Mouse (Mus musculus) large intestine, adult 2 months (tissue): ENCODE measurements around the gene Ank3. TPM values are rescaled to one million over a fixed set of nuclear protein-coding genes. Genes with fewer than 3 reads are reported as not detected.

Experiments
- DNase-seq: peaks from one replicate; pipeline ENCODE4 v3.0.0-alpha.2; 2012; ENCODE audit warnings: low read depth, low spot score
- WGBS: fragments of 180-500 bp; shearing (Covaris S2); methylation state at CpG from one replicate; pipeline ENCODE4 v1.1.7; 2018; 5-methylcytosine and 5-hydroxymethylcytosine counted together
- polyA plus RNA-seq: library from polyadenylated mRNA; depleted of rRNA; stranded (reverse); fragments of >200 nt; gene quantifications from 2 replicates; pipeline ENCODE4 v1.2.3, GENCODE M21; 2012

Gene Ank3
- polyA plus RNA-seq, 1 experiment = 5.1 TPM

DNA sequence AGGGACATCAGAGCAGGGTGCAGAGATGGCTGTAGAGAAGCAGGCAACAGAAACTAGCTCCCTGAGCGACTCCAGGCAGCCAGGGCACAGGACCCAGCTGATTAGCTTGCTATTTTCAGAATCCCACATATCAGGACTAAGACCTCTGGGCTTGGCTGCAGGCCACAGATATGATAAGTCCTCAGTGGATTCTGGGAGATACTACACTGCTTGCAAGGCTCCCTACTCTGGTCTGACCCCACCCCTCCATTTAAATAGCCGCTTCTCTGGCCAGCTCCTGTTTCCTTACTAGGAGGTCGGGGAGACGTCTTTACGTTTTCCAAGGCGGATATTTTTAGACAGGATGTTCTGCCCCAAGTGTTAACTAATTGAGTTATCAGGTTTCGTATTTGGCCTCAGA, 386.7 kb downstream of the Ank3 start:
- no peak for DNase-seq
- 49% methylated on average over 7 of the region's 7 CpGs for WGBS

DNA sequence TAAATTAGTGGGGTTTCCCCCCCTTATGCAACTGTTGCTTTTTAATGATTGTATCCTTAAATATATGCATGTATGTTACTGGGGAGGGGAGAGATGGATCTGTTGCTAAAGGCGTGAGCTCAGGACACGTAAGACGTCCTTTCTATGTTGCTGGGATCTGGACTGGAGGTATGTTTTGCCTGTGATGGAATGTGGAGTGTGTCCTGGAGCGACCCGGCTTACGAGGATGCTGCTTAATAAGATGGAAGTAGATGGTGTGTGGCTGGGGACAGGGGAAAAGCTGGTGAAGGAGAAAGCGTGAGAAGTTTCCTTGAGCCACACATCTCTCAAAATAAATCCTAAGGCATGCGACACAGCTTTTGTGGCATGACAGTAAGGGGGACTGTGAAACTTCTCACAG, 387.1 kb downstream of the Ank3 start:
- DNase-seq = no peak
- WGBS = 79% methylated on average over 8 of the region's 8 CpGs

DNA sequence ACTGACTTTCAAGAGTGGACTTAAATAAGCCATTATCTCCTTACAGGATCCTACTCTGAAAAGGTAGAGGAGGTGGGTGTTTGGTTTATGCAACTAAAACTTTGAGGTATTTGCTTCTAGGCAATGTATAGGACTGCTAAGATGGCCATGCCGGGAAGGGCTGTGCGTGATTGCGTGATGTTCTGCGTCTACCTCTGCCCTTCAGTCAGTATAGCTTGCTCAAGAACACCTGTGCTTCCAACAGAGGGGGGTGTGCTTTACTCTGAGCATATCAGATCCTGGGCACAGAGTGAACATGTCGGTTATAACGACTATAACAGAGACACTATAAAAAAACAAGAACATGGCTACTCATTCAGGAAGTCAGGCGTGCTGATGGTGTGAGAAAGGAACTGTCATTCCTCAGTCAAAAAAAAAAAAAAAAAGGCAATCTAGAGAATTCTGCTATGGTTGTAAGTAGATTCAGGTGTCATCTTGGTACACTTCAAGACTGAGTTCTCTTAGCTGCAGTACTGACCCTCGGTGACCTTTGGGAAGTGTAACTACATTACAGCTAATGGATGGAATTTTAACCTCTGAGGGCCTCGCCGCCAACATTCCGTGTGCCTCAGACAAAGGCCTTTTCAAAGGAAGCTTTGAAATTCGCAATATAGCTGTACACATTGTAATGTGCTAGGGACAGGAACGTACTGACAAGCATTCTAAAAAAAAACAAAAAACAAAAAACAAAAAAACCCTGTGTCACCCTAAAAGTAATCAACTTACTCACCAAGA, 387.8 kb downstream of the Ank3 start:
- WGBS = 64% methylated on average over 13 of the region's 13 CpGs
- DNase-seq = no peak

DNA sequence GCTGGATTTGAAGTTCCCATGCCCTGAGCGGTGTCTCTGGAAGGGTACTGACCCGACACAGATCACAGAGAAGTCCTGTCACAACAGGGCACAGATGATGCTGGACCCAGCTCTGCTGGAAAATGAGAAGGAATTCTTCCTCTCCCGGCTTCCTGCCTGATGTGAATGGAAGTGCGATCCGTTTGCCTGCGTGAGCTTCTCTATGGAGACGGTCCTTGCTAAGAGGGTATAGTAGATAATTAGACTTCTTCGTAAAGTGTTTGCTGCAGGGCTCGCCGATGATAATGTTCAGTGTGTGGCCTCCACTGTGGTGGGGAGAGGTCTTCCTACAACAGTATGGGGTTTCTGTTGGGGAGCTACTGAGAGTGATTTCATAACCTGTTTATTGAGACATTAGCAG, 388.8 kb downstream of the Ank3 start:
- 52% methylated on average over 10 of the region's 10 CpGs for WGBS
- no peak for DNase-seq

DNA sequence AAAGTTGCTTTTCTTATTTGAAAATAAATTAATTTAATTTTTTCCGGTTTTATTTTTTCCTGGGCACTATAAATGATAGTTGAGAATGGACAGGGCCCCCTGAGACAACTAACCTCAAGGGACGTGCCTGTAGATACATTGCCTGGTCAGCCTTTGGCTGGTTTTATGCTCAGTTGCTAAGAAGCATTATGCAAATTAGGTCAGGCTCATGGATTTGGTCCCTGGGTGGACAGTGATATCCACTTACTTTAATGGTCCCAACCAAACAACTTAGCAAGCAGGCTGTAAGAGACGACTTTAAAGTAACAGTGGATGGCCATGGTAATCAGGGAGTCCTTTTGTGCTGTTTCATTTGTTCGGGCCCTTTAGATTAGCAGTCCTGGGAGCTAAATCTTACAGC, 392.0 kb downstream of the Ank3 start:
- no peak for DNase-seq
- 78% methylated on average over 4 of the region's 4 CpGs for WGBS

DNA sequence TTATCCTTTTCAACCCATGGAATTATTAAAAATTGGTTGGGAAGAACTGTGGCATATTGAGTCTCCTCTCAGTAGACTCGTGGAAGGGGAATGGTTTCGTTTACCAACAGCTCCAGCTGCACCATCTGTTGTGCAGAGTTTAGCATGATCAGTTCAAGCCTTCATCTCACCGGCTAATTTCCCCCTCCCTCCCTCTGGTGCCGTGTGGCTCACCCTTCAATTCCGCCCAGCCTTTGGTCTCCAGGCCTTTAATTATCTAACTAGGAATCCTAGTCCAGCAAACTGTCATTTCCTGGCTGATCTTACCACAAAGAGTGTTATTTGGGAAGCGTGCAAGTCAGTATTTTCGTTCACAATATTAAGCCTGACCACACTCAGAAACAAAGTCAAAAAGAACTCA, 393.4 kb downstream of the Ank3 start:
- no peak for DNase-seq
- WGBS = 67% methylated on average over 7 of the region's 7 CpGs

DNA sequence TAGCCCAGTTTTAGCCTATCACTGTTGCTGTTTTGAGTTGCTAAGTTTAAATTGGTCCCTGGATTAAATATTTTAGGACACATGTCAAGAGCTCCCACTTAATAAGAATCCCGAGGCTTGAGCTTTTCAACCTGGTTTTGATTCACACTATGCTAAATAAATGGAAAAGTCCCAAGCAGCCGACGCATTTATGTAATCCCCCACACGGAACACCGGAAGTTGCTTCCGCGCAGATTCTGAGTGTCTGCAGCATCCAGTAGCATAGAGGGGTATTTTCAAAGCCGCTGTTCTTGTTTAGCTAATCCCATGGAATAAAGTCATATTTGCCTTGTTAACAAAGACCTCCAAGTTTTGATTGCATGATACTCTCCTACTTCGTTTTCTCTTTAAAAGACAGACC, 393.8 kb downstream of the Ank3 start:
- 77% methylated on average over 9 of the region's 9 CpGs for WGBS
- DNase-seq = no peak

DNA sequence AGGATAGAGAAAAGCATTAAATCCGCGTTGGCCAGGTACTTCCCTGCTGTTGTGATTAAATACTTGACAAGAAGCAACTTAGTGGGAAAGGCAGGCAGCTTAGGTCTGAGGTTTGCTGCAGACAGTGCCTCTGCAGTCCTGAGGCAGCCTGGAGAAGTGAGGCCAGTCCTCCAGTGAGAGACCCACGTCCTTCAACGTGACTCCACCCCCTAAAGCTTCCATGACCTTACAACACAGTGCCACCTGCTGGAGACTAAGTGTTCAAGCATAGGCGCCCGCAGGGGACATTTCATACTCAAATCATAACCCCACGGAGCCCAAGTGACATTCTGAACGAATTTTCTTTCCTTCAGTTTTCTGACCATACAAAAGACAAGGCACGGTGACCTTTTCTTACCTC, 394.5 kb downstream of the Ank3 start:
- DNase-seq = peak; percentile 21
- WGBS = 38% methylated on average over 9 of the region's 9 CpGs

DNA sequence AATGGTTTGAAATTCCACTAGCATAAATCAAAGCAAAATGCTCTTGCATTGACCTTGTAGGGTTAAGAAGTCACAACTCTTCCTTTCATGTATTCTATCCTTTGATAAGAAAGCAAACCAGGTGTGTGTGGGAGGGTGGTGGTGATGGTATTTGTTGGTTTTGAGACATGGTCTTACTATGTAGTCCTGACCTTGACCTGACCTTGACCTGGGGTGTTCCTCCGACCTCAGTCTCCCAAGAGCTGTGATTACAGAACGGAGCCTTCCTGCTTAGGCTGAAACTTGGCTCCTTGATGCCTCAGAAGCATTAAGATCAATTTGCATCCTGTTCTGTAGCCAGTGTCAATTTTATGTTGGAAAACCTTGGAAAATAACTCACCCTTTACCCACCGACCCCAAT, 397.1 kb downstream of the Ank3 start:
- no peak for DNase-seq
- 77% methylated on average over 3 of the region's 3 CpGs for WGBS

DNA sequence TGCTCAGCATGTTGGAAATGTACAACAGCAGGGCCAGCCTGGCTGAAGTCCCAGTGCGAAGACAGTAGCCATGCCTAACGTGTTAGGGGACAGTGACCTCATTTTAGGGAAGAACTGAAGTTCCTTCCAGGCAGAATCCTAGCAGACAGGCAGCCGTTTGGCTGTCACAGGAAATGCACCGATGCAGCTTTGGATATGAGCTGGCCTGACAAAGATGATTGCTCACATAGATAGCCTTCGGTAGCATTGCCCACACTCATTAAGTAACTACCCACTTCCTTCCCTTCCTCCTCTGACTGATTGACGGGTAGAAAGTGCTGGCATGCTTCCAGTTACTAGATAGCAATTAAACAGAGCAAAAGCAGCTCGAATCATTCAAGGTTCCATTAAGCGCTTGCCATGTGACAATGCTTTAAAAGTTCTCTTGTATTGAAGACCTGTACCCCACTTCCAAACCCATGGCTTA, 397.9 kb downstream of the Ank3 start:
- whole genome bisulfite sequencing = 42% methylated on average over 8 of the region's 8 CpGs
- DNase-seq = no peak

DNA sequence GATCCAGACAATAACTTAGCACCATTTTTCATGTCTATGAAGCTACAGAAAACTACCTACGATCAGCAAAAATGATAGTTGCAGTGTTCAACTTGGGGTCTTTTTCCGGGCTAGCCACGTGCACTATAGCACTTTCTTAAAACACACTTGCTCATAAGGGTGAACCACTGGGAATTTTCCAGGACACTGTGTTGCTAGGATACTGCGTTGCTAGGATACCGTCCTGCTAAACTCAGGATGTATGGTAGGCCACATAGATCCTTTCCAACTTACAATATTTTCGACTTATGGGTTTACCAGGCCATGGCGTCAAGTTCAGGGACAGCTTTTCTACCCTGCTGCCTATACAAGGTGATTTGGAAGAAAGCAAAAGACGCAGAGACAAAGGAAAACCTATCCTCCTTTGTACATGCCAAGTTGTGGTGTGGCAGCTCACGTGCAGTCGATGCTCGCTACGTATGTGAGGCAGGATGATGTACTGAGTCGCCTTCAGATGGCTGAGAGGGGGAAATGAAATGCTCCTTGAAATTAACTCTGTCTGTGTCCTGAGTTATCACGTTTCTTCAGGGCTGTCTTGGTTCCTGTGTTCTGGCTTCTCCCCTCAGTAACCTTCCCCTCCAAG, 404.7 kb downstream of the Ank3 start:
- DNase-seq = no peak
- 90% methylated on average over 14 of the region's 14 CpGs for WGBS

DNA sequence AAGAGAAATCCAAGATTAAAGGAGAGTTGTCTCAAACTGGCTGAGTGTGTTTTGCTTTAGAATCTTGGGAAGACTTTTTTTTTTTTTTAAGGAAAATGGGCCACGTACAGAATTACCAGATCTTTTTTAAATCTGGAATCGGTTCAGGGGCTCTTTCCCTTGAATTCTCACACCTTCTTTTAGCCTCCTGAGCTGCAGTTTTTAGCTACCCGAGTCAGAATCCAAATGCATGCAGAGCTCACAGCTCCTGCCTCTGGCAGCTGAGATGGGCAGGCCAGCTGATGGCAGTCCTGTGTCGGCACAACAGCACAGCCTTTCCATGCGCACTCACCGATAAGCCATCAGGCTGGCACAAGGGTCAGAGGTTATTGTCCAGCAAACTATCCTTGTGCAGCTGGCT, 406.0 kb downstream of the Ank3 start:
- DNase-seq = no peak
- 68% methylated on average over 6 of the region's 6 CpGs for WGBS

DNA sequence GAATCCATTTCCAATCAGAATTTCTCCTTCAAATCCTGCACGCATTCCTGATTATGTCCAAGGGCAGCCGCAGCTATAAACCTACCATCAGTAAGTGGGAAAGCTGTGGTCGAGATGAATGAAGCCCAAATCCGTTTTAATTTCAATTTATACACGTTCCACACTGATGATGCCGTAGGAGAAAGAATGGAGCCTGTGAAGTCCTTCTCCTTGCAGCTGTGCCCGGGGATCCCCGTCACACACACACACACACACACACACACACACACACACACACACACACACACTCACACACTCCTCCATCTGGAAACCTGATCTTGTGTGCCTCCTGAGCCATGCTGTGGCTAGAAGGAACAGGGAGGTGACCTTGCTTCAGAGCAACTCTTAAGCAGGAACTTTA, 412.2 kb downstream of the Ank3 start:
- 90% methylated on average over 8 of the region's 8 CpGs for WGBS
- DNase-seq = no peak

DNA sequence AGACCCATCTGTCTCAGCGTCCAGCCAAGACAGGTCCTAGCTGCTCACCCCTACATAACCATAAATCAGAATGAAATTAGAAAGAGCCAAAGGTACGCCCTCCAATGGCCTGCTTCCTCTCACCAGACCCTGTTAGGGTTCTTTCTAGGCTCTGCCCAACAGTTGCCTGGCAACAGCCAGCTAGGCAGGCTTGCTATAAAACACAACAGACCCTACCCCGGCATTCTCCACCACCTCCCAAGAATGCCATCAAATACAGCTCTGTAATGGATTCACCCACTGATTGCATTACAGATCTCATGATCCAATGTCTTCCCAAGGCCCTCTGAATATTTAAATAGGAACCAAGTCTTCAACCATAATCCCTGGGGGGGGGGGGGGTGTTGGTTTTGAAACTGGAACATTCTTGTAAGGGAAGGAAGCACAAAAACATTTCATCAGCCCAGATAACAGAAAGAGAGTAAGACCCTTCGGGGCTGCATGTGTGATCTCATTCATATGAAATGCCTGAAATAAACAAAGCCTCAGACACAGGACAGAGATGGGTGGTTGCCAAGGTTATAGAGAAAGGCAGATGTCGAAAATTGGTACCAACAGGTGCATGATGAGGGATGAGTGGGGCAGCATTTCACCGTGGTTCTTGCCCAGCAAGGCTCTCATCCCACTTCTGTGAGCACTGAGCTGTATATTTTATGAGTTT, 415.4 kb downstream of the Ank3 start:
- WGBS = 52% methylated on average over 6 of the region's 6 CpGs
- no peak for DNase-seq

DNA sequence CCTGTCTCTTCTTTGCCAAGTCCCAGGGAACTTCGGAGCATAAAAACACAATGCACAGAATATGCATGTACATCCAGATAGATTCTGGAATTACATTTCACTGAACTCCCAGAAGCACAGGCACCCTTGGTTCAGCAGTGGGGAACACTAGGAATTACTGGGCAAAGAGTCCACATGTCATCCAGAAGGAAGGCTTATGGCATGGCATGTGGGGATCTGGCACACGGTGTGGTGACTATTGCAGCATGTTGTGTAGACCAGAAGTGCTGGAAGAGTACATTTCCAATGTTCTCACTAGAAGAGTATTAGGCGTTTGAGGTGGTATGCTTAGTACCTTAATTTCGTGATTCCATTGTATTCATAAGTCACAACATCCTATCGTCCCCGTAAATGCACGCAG, 422.7 kb downstream of the Ank3 start:
- 90% methylated on average over 7 of the region's 7 CpGs for WGBS
- no peak for DNase-seq

DNA sequence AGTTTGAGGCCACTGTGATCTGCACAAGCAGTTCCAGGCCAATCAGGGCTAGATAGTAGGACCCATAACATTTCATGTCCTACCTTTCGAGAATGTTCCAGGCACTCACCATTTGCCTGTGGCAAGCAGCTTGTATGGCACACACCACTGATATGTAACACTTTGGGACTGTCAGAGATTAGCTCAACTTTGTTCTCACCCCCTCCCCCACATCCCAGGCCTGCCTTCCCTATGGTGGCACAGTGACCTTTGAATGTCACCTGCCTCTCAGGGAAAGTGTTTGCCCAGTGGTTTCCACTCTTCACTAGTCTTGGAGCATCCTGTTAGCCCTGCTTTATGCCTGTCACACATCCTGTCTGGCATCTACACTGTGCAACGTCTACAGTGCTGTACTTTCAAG, 430.2 kb downstream of the Ank3 start:
- no peak for DNase-seq
- 61% methylated on average over 2 of the region's 2 CpGs for WGBS

DNA sequence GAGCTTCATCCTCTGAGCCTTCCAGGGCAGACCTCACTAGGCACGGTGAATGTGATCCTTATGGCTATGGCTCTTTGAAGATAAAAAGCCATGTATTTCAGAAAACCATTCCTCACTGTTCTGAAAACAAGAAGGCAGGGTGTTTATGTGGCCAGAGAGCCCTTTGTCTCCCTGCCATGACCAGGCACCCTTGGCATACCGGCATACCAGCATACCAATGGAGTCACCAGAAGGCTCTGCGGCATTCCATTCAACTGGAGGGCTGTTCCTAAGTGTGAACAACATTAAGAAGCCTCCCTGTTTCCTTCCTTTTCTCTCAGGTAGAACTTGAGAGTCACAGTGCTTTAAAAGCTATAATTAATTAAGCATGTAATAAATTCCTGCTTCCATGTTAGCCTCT, 430.7 kb downstream of the Ank3 start:
- 82% methylated on average over 3 of the region's 3 CpGs for WGBS
- DNase-seq = no peak

DNA sequence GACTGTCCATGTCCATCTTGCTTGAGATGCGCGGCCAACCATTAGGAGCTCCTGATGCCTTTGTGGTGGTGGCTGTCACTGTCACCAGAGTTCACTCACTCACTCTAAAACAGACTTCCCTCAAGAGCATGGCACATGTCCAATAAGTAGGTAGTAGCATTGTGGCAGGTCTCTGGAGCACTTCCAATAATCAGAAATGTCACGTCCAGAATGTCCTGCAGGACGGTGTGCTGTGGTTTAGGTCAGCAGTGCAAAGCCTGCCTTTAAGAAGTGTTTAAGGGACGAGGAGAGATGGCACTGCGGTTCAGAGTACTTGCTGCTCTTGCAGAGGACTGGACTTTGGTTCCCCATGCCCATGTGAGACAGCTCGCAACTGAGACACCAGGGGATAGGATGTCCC, 433.0 kb downstream of the Ank3 start:
- WGBS = 83% methylated on average over 7 of the region's 7 CpGs
- DNase-seq = no peak

DNA sequence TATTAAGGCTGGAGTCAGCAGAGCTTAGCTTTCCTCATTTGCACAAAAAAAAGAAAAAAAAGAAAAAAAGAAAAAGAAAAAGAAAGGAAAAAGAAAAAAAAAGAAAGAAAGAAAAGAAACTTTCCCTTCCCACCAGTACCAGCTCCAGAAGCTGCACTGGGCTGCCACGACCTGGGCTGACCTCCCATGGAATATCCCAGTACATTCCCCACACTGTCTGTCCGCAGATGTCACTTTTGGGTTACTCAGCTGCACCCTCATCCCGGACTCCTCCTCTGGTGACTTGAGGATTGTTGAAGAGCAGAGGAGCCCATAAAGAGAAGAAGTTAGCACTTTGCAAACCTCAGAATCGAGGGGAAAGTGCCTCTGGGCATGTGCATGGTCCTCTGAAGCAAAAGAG, 433.7 kb downstream of the Ank3 start:
- WGBS = 71% methylated on average over 4 of the region's 4 CpGs
- no peak for DNase-seq

DNA sequence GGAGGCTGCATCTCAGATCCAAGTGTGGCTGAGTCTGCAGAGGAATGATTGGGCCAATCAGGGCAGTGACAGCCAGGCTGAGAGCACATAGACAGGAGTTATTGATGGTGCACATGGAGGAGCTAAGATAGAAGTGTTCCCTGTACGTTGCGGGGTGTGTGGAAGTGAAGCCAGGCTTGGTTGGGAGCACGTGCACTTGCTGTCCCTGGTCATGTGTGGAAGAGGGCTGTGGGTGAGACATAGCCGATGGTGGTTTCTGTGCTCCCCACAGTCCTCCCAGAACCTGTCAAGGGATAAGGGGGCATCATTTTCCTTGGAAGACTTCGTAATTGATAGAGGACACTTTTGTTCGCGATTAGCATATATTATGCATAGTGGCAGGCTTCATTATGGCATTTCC, 434.2 kb downstream of the Ank3 start:
- no peak for DNase-seq
- WGBS = 91% methylated on average over 7 of the region's 7 CpGs

DNA sequence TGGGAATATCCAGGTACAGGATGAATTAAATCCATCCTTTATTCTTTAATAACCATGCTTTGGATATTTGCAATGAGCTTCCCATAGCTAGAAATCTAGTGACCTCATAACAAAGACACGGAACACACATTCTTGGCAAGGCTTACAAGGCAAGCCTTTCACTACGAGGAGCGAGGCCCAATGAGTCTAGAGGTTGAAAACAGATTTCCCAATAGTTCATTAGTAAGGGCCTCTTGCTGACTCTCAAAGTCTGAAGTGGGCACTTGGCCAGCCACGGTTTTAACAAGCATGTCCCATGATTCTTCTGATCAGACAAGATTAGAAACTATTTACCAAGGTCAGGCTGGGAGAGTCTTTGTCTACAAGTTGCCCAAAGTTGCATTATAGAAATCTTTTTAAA, 436.1 kb downstream of the Ank3 start:
- DNase-seq = no peak
- WGBS = 54% methylated on average over 4 of the region's 4 CpGs
